Mouse (Mus musculus) 3T3-L1 (cell line): ENCODE data around the gene Zfp281.

Experiments used
- DNase-seq: peaks from one replicate; pipeline ENCODE4 v3.0.0-alpha.2; 2015; ENCODE audit warnings: low read depth, low spot score

Zfp281 gene

GRCm38 (mm10) chr1:136613300-136613751, 11.4 kb upstream of the Zfp281 start:
- DNase-seq, result peak; percentile 69

- DNase-seq, result no peak
Observed at GRCm38 (mm10) chr1:136614748-136615440, 9.8 kb upstream of the Zfp281 start.

GRCm38 (mm10) chr1:136617163-136617788, 7.4 kb upstream of the Zfp281 start:
- no peak for DNase-seq

- no peak for DNase-seq
Observed at GRCm38 (mm10) chr1:136618570-136618969, 6.1 kb upstream of the Zfp281 start.

GRCm38 (mm10) chr1:136625019-136625895, 556 bp downstream of the Zfp281 start:
- DNase-seq, result peak; percentile 26

GRCm38 (mm10) chr1:136626141-136626540, 1.4 kb downstream of the Zfp281 start:
- DNase-seq, result no peak

GRCm38 (mm10) chr1:136626756-136627155, 2.1 kb downstream of the Zfp281 start:
- DNase-seq, result no peak

- no peak for DNase-seq
Observed at GRCm38 (mm10) chr1:136627591-136627990, 2.9 kb downstream of the Zfp281 start.

- DNase-seq, result no peak
Observed at GRCm38 (mm10) chr1:136632891-136633290, 8.2 kb downstream of the Zfp281 start.

- no peak for DNase-seq
Observed at GRCm38 (mm10) chr1:136635644-136636043, 10.9 kb downstream of the Zfp281 start.

- DNase-seq, result no peak
Observed at GRCm38 (mm10) chr1:136636946-136637345, 12.2 kb downstream of the Zfp281 start.

- no peak for DNase-seq
Observed at GRCm38 (mm10) chr1:136637696-136638095, 13.0 kb downstream of the Zfp281 start.

- no peak for DNase-seq
Observed at GRCm38 (mm10) chr1:136638211-136638610, 13.5 kb downstream of the Zfp281 start.

GRCm38 (mm10) chr1:136638699-136639098, 14.0 kb downstream of the Zfp281 start:
- DNase-seq, result no peak

GRCm38 (mm10) chr1:136639221-136639620, 14.5 kb downstream of the Zfp281 start:
- DNase-seq, result no peak

- DNase-seq, result no peak
Observed at GRCm38 (mm10) chr1:136642701-136643100, 18.0 kb downstream of the Zfp281 start.

GRCm38 (mm10) chr1:136644486-136644885, 19.8 kb downstream of the Zfp281 start:
- DNase-seq, result no peak

- DNase-seq, result no peak
Observed at GRCm38 (mm10) chr1:136645849-136646625, 21.3 kb downstream of the Zfp281 start.

- no peak for DNase-seq
Observed at GRCm38 (mm10) chr1:136652066-136652465, 27.4 kb downstream of the Zfp281 start.

- DNase-seq, result no peak
Observed at GRCm38 (mm10) chr1:136653526-136653925, 28.8 kb downstream of the Zfp281 start.

GRCm38 (mm10) chr1:136654385-136654784, 29.7 kb downstream of the Zfp281 start:
- no peak for DNase-seq
